Mouse (Mus musculus): ENCODE results near the gene Ddx56.

DNA sequence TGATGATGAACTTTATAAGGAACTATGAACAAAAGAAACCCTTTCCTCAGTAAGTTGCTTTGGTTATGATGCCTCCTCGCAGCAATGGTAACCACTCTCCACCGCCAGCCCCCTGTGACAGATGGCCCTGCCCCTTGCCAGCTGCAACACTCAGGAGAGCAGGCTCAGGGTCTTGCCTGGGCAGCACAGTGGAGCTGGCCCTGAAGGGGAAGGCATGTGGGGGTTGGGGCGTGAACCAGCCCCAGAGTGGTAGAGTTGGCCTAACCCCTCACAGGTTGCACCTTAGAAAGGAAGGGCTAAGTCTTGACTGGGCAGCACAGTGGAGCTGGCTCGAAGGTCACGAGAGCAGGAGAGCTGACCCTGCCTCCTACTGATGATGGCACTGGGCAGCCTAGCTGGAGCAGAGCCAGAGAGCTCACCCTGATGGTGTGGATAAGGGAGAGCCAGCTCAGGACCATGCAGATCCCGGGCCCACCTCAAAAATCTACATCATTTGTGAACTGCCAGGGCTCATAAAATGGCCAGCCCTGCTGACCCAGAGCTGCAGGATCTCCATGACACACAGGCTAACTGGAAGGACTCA, 11.0 kb downstream of the Ddx56 start:
- TF ChIP-seq CTCF (IDR thresholded peaks at IDR 0.05; ENCODE audit: low read depth) (no peak), EP300 (optimal IDR thresholded peaks at IDR 0.05) (no peak)
